Mouse (Mus musculus) G1E (cell line): ENCODE data around the gene H2-DMa.

Experiments
- CTCF ChIP-seq: IDR thresholded peaks from 2 replicates; pipeline ENCODE4 v1.5.1; 2012; ENCODE audit warnings: low read depth, low read length, inconsistent platforms, mixed read lengths
- POLR2AphosphoS5 ChIP-seq: IDR thresholded peaks from 2 replicates; pipeline ENCODE4 v1.6.1; 2012; ENCODE audit warnings: low read depth, low read length, inconsistent platforms; ENCODE audit not compliant: insufficient replicate concordance
- TAL1 ChIP-seq: conservative IDR thresholded peaks from 2 replicates; pipeline ENCODE4 v1.6.1; 2012; ENCODE audit warnings: low read depth, low read length, inconsistent platforms, mixed read lengths

- no peak for TF ChIP-seq CTCF
- TF ChIP-seq TAL1, result no peak
- TF ChIP-seq POLR2AphosphoS5, result no peak
These were observed 27.0 kb upstream of the H2-DMa start, which contains the start of gene H2-Oa for GRCm38 (mm10) chr17:34092197-34092875.
